Mouse (Mus musculus): ENCODE measurements around the gene Mslnl.

DNA sequence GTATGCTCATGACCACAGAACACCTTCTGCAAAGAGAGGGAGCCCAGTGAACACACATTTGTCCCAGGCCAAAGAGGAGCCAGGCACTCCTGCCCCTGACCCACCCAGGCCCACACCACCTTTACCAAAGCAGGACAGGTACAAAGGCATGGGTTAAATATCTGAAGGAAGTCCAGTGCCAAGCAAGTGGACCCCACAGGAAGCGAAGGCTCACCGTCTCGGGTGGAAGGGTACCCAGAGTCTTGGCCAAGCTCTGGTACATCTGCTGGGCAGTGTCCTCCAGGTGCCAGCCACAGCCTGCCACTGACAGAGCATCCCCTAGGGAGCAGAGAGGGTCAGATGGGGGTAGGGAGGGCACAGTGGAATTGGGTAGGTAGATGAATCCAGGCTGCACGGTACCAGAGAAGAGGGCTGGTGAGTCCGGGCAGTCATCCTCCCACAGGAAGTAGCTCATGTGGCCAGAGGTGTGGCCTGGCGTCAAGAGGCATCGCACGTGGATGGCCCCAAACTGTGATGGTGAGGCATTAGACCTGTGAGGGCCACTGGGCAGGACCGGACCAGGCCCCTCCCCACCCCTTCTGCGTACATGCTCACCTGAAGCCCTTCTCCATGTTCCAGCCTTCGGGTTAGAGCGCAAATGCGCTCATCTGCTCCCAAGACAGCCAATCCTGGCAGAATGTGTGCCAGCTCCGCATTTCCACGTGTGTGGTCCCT lies 48.2 kb downstream of the Mslnl start:
- TF ChIP-seq CTCF (IDR thresholded peaks at IDR 0.05; ENCODE audit: borderline replicate concordance, insufficient read depth, low read length) (no peak), POLR2A (IDR thresholded peaks at IDR 0.05; ENCODE audit: low read depth, low read length) (no peak)
